Mouse (Mus musculus) olfactory bulb, adult 2 months (tissue): ENCODE data around the gene Inpp5b. TPM values are rescaled to one million over a fixed set of nuclear protein-coding genes. Genes with fewer than 3 reads are reported as not detected.
A peak's percentile ranks its signal among the peaks of the same experiment; 100 is the strongest.

Source experiments
- H3K27ac ChIP-seq: fragments of 200-500 bp; 2 replicates; pipeline ENCODE4 v1.5.1; 2012; ENCODE audit warnings: low read depth, low read length; ENCODE audit not compliant: insufficient read depth
- H3K4me1 ChIP-seq: fragments of 200-500 bp; 2 replicates; pipeline ENCODE4 v1.6.1; 2012; ENCODE audit warnings: low read length; ENCODE audit not compliant: control insufficient read depth, insufficient read depth
- H3K4me3 ChIP-seq: fragments of 200-500 bp; 2 replicates; pipeline ENCODE4 v1.5.1; 2012; ENCODE audit warnings: mild to moderate bottlenecking, low read depth, low read length, moderate library complexity; ENCODE audit not compliant: insufficient read depth
- CTCF ChIP-seq: fragments of 200-500 bp; IDR thresholded peaks from 2 replicates; pipeline ENCODE4 v1.5.1; 2012; ENCODE audit warnings: low read depth, mild to moderate bottlenecking, low read length, moderate library complexity; ENCODE audit not compliant: insufficient read depth
- POLR2A ChIP-seq: fragments of 200-500 bp; IDR thresholded peaks from 2 replicates; pipeline ENCODE4 v1.6.1; 2012; ENCODE audit warnings: mild to moderate bottlenecking, low read depth, low read length, moderate library complexity; ENCODE audit not compliant: insufficient read depth
- WGBS: fragments of 180-500 bp; shearing (Covaris S2); methylation state at CpG from one replicate; pipeline ENCODE4 v1.1.7; 2018; 5-methylcytosine and 5-hydroxymethylcytosine counted together
- polyA plus RNA-seq: library from polyadenylated mRNA; stranded (reverse); fragments of >200 nt; gene quantifications from 2 replicates; pipeline ENCODE4 v1.2.4, GENCODE M21; 2012; ENCODE audit warnings: low replicate concordance; ENCODE audit not compliant: missing spikeins, insufficient read depth, insufficient read length

The Inpp5b gene
- polyA plus RNA-seq, 1 experiment, result not detected

DNA sequence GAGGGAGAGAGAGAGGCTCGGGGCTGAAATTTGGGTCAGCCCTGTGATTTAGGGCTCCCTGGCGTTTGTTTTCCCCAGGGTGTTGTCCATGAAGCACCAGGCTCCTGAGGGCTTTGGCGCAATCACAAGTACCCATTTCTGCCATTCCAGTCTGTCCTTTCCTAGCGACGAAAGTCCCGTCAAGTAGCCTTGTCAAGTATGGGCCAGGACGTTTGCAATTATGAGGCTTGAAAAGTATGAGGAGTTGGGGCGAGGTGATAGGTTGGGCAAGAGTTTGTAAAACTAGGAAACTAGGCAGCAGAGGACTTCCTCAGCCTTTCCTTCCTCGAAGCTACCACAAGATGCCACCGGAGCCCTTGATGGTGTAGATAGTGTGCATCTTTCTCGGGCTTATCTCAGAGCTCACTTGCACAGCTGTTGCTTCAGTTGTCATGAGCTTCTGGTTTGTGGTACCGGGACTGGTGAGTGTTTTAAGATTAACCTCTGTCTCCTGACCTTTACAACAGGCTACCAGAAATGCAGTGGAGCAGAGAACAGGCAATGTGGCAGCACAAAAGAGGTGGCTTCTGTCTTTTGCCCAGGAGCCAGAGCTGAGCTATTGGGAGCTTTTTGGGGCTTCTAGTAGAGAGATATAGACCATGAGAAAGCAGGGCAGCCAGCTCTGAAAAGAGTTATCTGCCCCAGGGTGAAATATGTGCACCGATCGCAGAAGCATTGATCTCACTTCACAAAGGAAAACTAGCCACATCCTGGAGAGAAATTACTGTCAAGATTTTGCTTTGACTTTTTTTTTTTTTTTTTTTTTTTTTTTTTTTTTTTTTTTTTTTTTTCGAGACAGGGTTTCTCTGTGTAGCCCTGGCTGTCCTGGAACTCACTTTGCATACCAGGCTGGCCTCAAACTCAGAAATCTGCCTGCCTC, 10.9 kb downstream of the Inpp5b start:
- peak overlapping the region; percentile 74 for H3K4me3 ChIP-seq
- H3K4me1 ChIP-seq, result peaks cover 18% of the 10 kb centered on the region
- TF ChIP-seq CTCF, result no peak
- TF ChIP-seq POLR2A, result no peak
- WGBS, result 30% methylated on average over 15 of the region's 15 CpGs
- H3K27ac ChIP-seq, result no peak overlapping the region

- H3K27ac ChIP-seq, result no peak overlapping the region
- TF ChIP-seq CTCF (no peak), POLR2A (no peak)
Observed at GRCm38 (mm10) chr4:124755526-124755925, 13.9 kb downstream of the Inpp5b start.

DNA sequence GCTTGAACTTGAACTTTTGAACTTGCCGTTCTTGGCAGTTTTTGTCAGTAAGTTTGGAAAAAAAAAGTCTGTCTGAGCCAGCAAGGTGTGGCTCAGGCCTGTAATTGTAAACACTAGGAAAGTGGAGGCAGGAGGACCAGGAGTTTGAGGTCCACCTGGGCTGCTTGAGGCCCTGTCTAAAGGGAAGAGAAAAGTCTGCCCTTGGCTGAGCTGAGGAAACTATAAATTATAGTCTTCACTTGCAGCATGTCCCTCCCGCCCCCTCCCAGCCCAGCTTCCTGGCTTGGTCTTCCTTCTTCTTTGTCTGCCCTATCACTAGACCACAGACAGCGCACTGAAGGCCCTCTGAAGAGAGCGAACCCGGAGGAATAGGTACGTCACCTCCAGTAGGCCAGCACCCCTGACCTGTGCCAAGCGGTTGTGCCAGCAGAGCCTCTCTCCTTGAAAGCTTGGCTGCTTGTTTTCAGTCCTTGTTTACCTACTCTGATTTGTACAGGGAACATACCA, 17.7 kb downstream of the Inpp5b start:
- Histone ChIP-seq H3K27ac (no peak overlapping the region), H3K4me1 (peaks cover 10% of the 10 kb centered on the region), H3K4me3 (no peak overlapping the region)
- 86% methylated on average over 7 of the region's 7 CpGs for WGBS
- no peak for TF ChIP-seq POLR2A
- TF ChIP-seq CTCF, result no peak

More at GRCm38 (mm10) chr4:124755526-124755925, 13.9 kb downstream of the Inpp5b start:
- Histone ChIP-seq H3K4me3 (no peak overlapping the region), H3K4me1 (peaks cover 22% of the 10 kb centered on the region)
- WGBS, result 47% methylated on average over 7 of the region's 7 CpGs

- H3K4me1 ChIP-seq, result peaks cover 10% of the 10 kb centered on the region
- 58% methylated on average over 1 of the region's 1 CpGs for WGBS
- H3K4me3 ChIP-seq, result no peak overlapping the region
- no peak overlapping the region for H3K27ac ChIP-seq
- no peak for TF ChIP-seq POLR2A
- no peak for TF ChIP-seq CTCF
Observed at GRCm38 (mm10) chr4:124761201-124761600, 19.6 kb downstream of the Inpp5b start.

- peaks cover 16% of the 10 kb centered on the region for H3K4me1 ChIP-seq
- TF ChIP-seq POLR2A, result no peak
- TF ChIP-seq CTCF, result no peak
- no peak overlapping the region for H3K27ac ChIP-seq
- 90% methylated on average over 6 of the region's 6 CpGs for whole genome bisulfite sequencing
- no peak overlapping the region for H3K4me3 ChIP-seq
Observed at GRCm38 (mm10) chr4:124762858-124763452, 21.3 kb downstream of the Inpp5b start.

DNA sequence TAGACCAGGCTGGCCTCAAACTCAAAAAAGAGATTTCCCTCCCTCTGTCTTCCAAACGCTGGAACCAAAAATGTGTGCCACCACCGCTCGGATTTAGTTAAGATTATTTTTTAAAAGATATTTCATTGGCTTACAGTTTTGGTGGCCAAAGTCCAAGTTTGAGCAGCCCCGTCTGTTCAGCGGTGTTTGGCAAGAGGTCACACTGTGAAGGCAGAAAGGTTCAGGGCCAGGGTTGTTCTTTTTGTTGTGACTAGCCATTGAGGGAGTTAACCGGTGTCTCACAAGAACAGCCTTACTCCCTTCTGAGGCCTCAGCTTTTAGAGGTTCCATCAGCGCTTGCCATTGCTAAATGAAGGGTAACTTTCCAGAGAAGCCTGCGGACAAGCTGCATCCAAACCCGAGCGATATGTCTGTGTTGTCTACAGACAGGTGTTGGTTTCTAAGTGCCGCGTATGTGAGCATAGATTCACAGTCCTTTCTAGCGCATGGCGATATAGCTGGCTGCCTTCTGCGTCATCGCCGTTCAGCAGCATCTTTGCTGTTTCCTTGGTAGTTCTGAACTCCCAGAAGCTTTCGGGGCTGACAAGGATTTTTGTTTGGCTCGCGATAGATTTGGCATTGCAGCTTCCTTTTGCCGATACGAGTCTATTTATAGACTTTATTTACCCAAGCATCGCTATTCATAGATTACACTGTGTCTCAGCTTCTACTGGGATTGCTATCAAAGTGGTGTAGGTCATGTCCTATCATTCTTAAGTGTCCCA, 24.3 kb downstream of the Inpp5b start:
- peak overlapping the region; percentile 50; the same call in 1 of the 2 replicates for H3K27ac ChIP-seq
- H3K4me1 ChIP-seq, result peaks cover 12% of the 10 kb centered on the region
- H3K4me3 ChIP-seq, result no peak overlapping the region
- no peak for TF ChIP-seq POLR2A
- no peak for TF ChIP-seq CTCF
- WGBS, result 41% methylated on average over 23 of the region's 23 CpGs

DNA sequence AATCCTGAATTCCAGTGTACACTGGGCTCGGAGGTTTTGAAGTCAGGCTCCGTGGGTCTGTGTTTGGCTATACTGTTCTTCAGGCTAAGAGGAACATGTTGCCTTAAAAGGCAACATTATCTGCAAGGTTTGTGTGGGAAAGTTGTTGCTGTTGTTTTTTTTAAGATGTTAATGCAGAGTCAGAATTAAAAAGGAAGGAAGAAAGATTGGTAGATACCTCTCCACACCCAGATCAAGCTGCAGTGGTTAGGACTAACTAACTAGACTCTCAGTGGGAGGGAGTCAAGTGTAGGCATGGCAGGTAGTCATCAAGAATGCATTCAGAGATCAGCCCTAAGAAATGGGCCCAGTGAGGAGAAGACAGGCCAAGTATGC, 24.9 kb downstream of the Inpp5b start:
- 28% methylated on average over 2 of the region's 2 CpGs for WGBS
- H3K27ac ChIP-seq, result no peak overlapping the region
- no peak overlapping the region for H3K4me3 ChIP-seq
- TF ChIP-seq CTCF (no peak), POLR2A (no peak)
- H3K4me1 ChIP-seq, result peaks cover 12% of the 10 kb centered on the region

DNA sequence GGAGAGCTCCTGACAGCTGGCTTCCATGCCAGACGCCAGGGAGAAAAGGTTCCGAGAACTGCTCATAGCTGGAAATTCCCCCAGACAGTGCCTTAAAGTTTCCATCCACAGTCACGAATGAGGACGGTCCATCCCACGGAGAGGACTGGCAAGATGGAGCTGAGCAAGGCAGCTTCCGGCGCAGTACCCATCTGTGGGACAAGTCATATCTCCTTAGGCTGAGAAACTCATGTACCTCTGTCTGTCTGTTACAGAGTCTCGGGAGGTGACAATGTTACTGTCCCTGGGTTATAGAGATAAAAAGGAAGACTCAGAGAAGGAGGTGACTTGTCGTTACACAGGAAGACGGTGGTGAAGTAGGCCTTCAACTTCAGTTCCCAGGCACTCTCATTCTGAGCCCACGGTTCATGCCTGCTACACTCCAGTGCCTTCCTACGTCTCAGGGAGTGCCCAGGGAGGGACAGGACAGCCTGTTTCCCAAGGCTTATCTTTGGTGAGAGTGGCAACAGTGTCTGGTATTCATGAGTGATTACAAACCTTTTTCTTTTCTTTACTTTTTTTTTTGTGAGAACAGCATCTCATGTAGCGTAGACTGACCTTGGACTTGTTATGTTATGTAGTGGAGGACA, 27.4 kb downstream of the Inpp5b start:
- H3K4me3 ChIP-seq, result no peak overlapping the region
- peaks cover 14% of the 10 kb centered on the region for H3K4me1 ChIP-seq
- 88% methylated on average over 13 of the region's 13 CpGs for WGBS
- no peak overlapping the region for H3K27ac ChIP-seq
- TF ChIP-seq POLR2A (no peak), CTCF (no peak)

DNA sequence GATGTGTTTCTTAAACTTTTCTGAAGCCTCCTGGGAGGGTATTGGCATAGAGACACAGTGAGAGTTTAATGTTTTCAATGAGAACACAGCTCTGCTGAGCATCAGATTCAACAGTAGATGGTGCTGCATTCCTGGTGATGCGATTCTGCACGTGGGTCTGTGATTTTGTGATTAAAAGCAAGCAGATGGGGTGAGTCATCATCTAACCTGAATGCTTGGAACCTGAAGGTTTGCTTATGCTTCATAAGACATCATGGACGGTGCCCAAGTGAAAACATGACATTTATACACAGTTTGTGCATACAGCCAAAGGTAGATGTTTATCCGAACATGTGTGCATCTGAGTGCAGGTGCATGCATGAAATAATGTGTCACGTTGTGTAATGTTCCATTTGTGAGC, 29.0 kb downstream of the Inpp5b start:
- WGBS, result 59% methylated on average over 5 of the region's 5 CpGs
- H3K4me1 ChIP-seq, result peaks cover 14% of the 10 kb centered on the region
- no peak overlapping the region for H3K27ac ChIP-seq
- H3K4me3 ChIP-seq, result no peak overlapping the region
- TF ChIP-seq CTCF (no peak), POLR2A (no peak)
